ENCODE assay signal across 19 mouse cellular contexts in genomic region chr8:78728240-78728639, GRCm38 (mm10).
A peak's percentile ranks its signal among the peaks of the same experiment; 100 is the strongest.
DNase-seq lines count a peak whose midpoint lies in the region; ATAC-seq lines count a peak whose summit lies in the region.
"Had no signal": no experiment of that assay in that cellular context is flagged by ENCODE, and none has a peak within 500 bp of the region (broad histone marks: within the 10 kb centered on the region; RNA-seq: fewer than 3 reads in every experiment).

No protein-coding gene starts in this region.

- ATAC-seq in kidney, embryonic 15.5 days (replicated peaks; ENCODE audit: low FRiP score): peak; percentile 84
- ATAC-seq in limb, embryonic 13.5 days (ENCODE audit: low FRiP score, low read depth): no peak
- ATAC-seq in midbrain, embryonic 13.5 days: no peak
- ATAC-seq: CD4-positive, CD25-positive, alpha-beta regulatory T cell, adult 4 months; forebrain, embryonic 16.5 days had no signal

- peaks cover 23% of the 10 kb centered on the region; the same call in 1 of the 2 replicates for H3K36me3 ChIP-seq in kidney, embryonic 15.5 days
- peaks cover 28% of the 10 kb centered on the region for H3K36me3 ChIP-seq in limb, embryonic 13.5 days
- H3K36me3 ChIP-seq in midbrain, embryonic 13.5 days: peaks cover 31% of the 10 kb centered on the region

- WGBS in kidney, embryonic 15.5 days: 60% methylated on average over 14 of the region's 14 CpGs
- WGBS in limb, embryonic 13.5 days: 81% methylated on average over 14 of the region's 14 CpGs
- WGBS in midbrain, embryonic 13.5 days: 96% methylated on average over 14 of the region's 14 CpGs

- H3K27me3 ChIP-seq in kidney, embryonic 15.5 days: no peaks in the 10 kb centered on the region
- no peaks in the 10 kb centered on the region for H3K27me3 ChIP-seq in limb, embryonic 13.5 days
- no peaks in the 10 kb centered on the region for H3K27me3 ChIP-seq in midbrain, embryonic 13.5 days
- H3K27me3 ChIP-seq: hindbrain, embryonic 15.5 days had no signal

- H3K4me2 ChIP-seq in kidney, embryonic 15.5 days: peak overlapping the region; percentile 23; the same call in 1 of the 2 replicates
- no peak overlapping the region for H3K4me2 ChIP-seq in limb, embryonic 13.5 days (replicated peaks)
- H3K4me2 ChIP-seq in midbrain, embryonic 13.5 days (replicated peaks): no peak overlapping the region
- H3K4me2 ChIP-seq: hindbrain, embryonic 15.5 days had no signal

- H3K27ac ChIP-seq in kidney, embryonic 15.5 days: peak overlapping the region; percentile 85
- peak overlapping the region; percentile 39; the same call in 1 of the 2 replicates for H3K27ac ChIP-seq in limb, embryonic 13.5 days
- H3K27ac ChIP-seq in midbrain, embryonic 13.5 days: no peak overlapping the region
- H3K27ac ChIP-seq: heart, embryonic 10.5 days had no signal

- no peak overlapping the region for H3K9ac ChIP-seq in kidney, embryonic 15.5 days
- H3K9ac ChIP-seq in limb, embryonic 13.5 days: no peak overlapping the region
- H3K9ac ChIP-seq in midbrain, embryonic 13.5 days (replicated peaks): no peak overlapping the region
- H3K9ac ChIP-seq: hindbrain, embryonic 15.5 days had no signal

- peaks cover 21% of the 10 kb centered on the region for H3K4me1 ChIP-seq in kidney, embryonic 15.5 days
- H3K4me1 ChIP-seq in limb, embryonic 13.5 days: peaks cover 13% of the 10 kb centered on the region
- H3K4me1 ChIP-seq in midbrain, embryonic 13.5 days (replicated peaks): no peaks in the 10 kb centered on the region
- H3K4me1 ChIP-seq: hindbrain, embryonic 15.5 days had no signal

- no peak overlapping the region for H3K4me3 ChIP-seq in kidney, embryonic 15.5 days (replicated peaks)
- H3K4me3 ChIP-seq in limb, embryonic 13.5 days: no peak overlapping the region
- no peak overlapping the region for H3K4me3 ChIP-seq in midbrain, embryonic 13.5 days (replicated peaks)
- H3K4me3 ChIP-seq: heart, embryonic 10.5 days; hindbrain, embryonic 15.5 days had no signal

- no peaks in the 10 kb centered on the region for H3K9me3 ChIP-seq in kidney, embryonic 15.5 days (replicated peaks)
- no peaks in the 10 kb centered on the region for H3K9me3 ChIP-seq in limb, embryonic 13.5 days
- no peaks in the 10 kb centered on the region for H3K9me3 ChIP-seq in midbrain, embryonic 13.5 days
- H3K9me3 ChIP-seq: G1E; heart, embryonic 10.5 days; hindbrain, embryonic 15.5 days had no signal

- DNase-seq in kidney, adult 9 months: no peak
- peak; percentile 32 to 57 for DNase-seq in kidney, postnatal 4 days
- no peak for DNase-seq in kidney, postnatal 10 days
- no peak for DNase-seq in lung, postnatal 25 days (ENCODE audit: low spot score)
- DNase-seq: adrenal gland, adult 8-10 months; adrenal gland, postnatal 36 days; cerebellum, adult 2 months; cerebellum, postnatal 10 days; gastrocnemius, postnatal 10 days; heart, adult 18-20 months; heart, postnatal 10 days had no signal

Comparison
In these comparisons a context has a peak if more than half of its experiments do, and no peak if none do; other contexts are left out.
1. DNase-seq: peak in kidney, postnatal 4 days (2 of 2); none in kidney, adult 9 months (single experiment), kidney, postnatal 10 days (single experiment) and lung, postnatal 25 days (single experiment).